Mouse (Mus musculus) G1E (cell line): ENCODE measurements around the gene Gm6871.

Experiments used
- CTCF ChIP-seq: IDR thresholded peaks from 2 replicates; pipeline ENCODE4 v1.5.1; 2012; ENCODE audit warnings: low read depth, low read length, inconsistent platforms, mixed read lengths
- TAL1 ChIP-seq: conservative IDR thresholded peaks from 2 replicates; pipeline ENCODE4 v1.6.1; 2012; ENCODE audit warnings: low read depth, low read length, inconsistent platforms, mixed read lengths

GRCm38 (mm10) chr7:41599034-41599813 lies 25.8 kb upstream of the Gm6871 start, which contains the start of gene 2610021A01Rik:
- no peak for TF ChIP-seq TAL1
- no peak for TF ChIP-seq CTCF
